Mouse (Mus musculus): Measurements from ENCODE around the gene Ralb.

Ralb gene

GRCm38 (mm10) chr1:119504260-119505062 lies at the start of gene Ralb:
Gene Ralb, minus strand, starts transcription at chr1:119504794.
- peak; percentile 94 for DNase-seq

- no peak for DNase-seq
Measured at GRCm38 (mm10) chr1:119551651-119552050, 47.1 kb upstream of the Ralb start.

- DNase-seq: no peak
Measured at GRCm38 (mm10) chr1:119550064-119550463, 45.5 kb upstream of the Ralb start.

- DNase-seq: no peak
Measured at GRCm38 (mm10) chr1:119549327-119549689, 44.7 kb upstream of the Ralb start.

GRCm38 (mm10) chr1:119548668-119549326 lies 44.2 kb upstream of the Ralb start:
- peak; percentile 70 for DNase-seq

- DNase-seq: no peak
Measured at GRCm38 (mm10) chr1:119546490-119546889, 41.9 kb upstream of the Ralb start.

- no peak for DNase-seq
Measured at GRCm38 (mm10) chr1:119545671-119546070, 41.1 kb upstream of the Ralb start.

- no peak for DNase-seq
Measured at GRCm38 (mm10) chr1:119545164-119545563, 40.6 kb upstream of the Ralb start.

- no peak for DNase-seq
Measured at GRCm38 (mm10) chr1:119544611-119545155, 40.1 kb upstream of the Ralb start.

GRCm38 (mm10) chr1:119543316-119543715 lies 38.7 kb upstream of the Ralb start:
- no peak for DNase-seq

GRCm38 (mm10) chr1:119541570-119541969 lies 37.0 kb upstream of the Ralb start:
- no peak for DNase-seq

GRCm38 (mm10) chr1:119540836-119541557 lies 36.4 kb upstream of the Ralb start:
- DNase-seq: no peak

GRCm38 (mm10) chr1:119539252-119539651 lies 34.7 kb upstream of the Ralb start:
- no peak for DNase-seq

- no peak for DNase-seq
Measured at GRCm38 (mm10) chr1:119537651-119538050, 33.1 kb upstream of the Ralb start.

- DNase-seq: no peak
Measured at GRCm38 (mm10) chr1:119536122-119536521, 31.5 kb upstream of the Ralb start.

GRCm38 (mm10) chr1:119534341-119534740 lies 29.7 kb upstream of the Ralb start:
- DNase-seq: no peak

GRCm38 (mm10) chr1:119533093-119533805 lies 28.7 kb upstream of the Ralb start:
- DNase-seq: no peak

- no peak for DNase-seq
Measured at GRCm38 (mm10) chr1:119532165-119532564, 27.6 kb upstream of the Ralb start.

- no peak for DNase-seq
Measured at GRCm38 (mm10) chr1:119530941-119531340, 26.3 kb upstream of the Ralb start.

GRCm38 (mm10) chr1:119525689-119526591 lies 21.3 kb upstream of the Ralb start, which contains the start of gene Tmem185b:
Gene Tmem185b, plus strand, starts transcription at chr1:119526160.
- peak; percentile 94 for DNase-seq

- DNase-seq: no peak
Measured at GRCm38 (mm10) chr1:119525004-119525444, 20.4 kb upstream of the Ralb start.

Data from thymus, postnatal 25 days (tissue).